Comparison of ENCODE assay signal across 8 mouse cellular contexts in the genomic region with DNA sequence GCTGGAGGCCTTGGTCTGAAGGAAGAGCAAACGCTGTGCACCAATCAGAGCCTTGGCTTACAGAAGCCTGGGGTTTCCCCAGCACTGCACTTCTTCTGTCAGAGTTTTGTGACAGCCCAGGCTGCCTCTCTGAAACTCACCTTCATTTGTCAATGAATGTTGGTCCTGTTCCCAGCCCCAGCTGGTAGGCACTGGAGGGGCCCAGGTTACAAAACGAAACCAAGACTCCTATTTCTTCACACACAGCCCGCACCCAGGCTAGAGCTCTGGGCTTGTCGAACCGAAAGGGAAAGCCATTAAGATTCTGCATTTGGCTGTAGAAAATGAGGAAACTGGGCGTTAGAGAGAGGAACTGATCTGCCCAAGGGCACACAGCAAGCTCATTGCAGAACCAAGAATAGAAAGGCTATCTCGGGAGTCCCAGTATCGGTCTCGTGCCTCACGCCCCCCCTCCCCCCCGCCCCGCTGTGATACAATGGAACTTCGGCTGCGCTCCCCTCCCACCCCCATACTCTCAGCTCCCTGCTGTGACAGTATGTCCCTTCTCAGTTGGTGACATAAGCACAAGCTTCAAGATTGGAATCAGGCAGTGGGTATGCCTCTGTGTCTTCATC.
DNase-seq lines count a peak whose midpoint lies in the region; ATAC-seq and TF ChIP-seq lines count a peak whose summit lies in the region.

No protein-coding gene starts in this region.

- WGBS in forebrain, postnatal 0 days = 6% methylated on average over 14 of the region's 14 CpGs

- ATAC-seq in erythroblast, adult 5-6 weeks (replicated peaks; ENCODE audit: low FRiP score, poor library complexity, severe bottlenecking) = no peak
- no peak for ATAC-seq in forebrain, postnatal 0 days
- ATAC-seq in hematopoietic stem cell, adult 5-6 weeks (replicated peaks in 1 of 2; ENCODE audit: insufficient read depth in 1 of 2, low FRiP score in 2 of 2, low TSS enrichment in 1 of 2, low read depth in 1 of 2, poor library complexity in 2 of 2, severe bottlenecking in 2 of 2) = peak; percentile 92

- no peaks in the 10 kb centered on the region; the same call in none of the 2 replicates for H3K4me1 ChIP-seq in erythroblast, embryonic 14.5 days (ENCODE audit: control insufficient read depth)
- H3K4me1 ChIP-seq in forebrain, postnatal 0 days (ENCODE audit: insufficient read depth) = no peaks in the 10 kb centered on the region

- no peak overlapping the region for H3K9ac ChIP-seq in forebrain, postnatal 0 days

- H3K9me3 ChIP-seq in erythroblast, embryonic 14.5 days (ENCODE audit: control insufficient read depth, low read length) = no peaks in the 10 kb centered on the region
- no peaks in the 10 kb centered on the region for H3K9me3 ChIP-seq in forebrain, postnatal 0 days (ENCODE audit: low read length)

- peak; percentile 53 for DNase-seq in brain, adult 2 months (ENCODE audit: low read depth, low spot score)
- DNase-seq in forebrain, postnatal 0 days = no peak
- peak; percentile 44 for DNase-seq in layer of hippocampus, adult 9-10 months (ENCODE audit: low spot score)
- peak; percentile 52 for DNase-seq in lung, postnatal 10 days
- peak; percentile 31 for DNase-seq in right cerebral cortex, postnatal 25 days

- H3K4me2 ChIP-seq in forebrain, postnatal 0 days (ENCODE audit: low read depth) = peak overlapping the region; percentile 41

- TF ChIP-seq CTCF in forebrain, postnatal 0 days (IDR thresholded peaks at IDR 0.05; ENCODE audit: low read depth) = no peak

- H3K27ac ChIP-seq in forebrain, postnatal 0 days (ENCODE audit: low read depth, low read length) = no peak overlapping the region

- H3K27me3 ChIP-seq in erythroblast, embryonic 14.5 days (ENCODE audit: control insufficient read depth) = peaks cover 3% of the 10 kb centered on the region
- no peaks in the 10 kb centered on the region; the same call in 1 of the 2 replicates for H3K27me3 ChIP-seq in forebrain, postnatal 0 days (ENCODE audit: insufficient read depth, low read length)

- H3K36me3 ChIP-seq in erythroblast, embryonic 14.5 days (ENCODE audit: control insufficient read depth) = no peaks in the 10 kb centered on the region
- no peaks in the 10 kb centered on the region for H3K36me3 ChIP-seq in forebrain, postnatal 0 days (ENCODE audit: insufficient read depth)

- peak overlapping the region; percentile 55 for H3K4me3 ChIP-seq in erythroblast, embryonic 14.5 days (replicated peaks)
- peak overlapping the region; percentile 10 for H3K4me3 ChIP-seq in forebrain, postnatal 0 days (ENCODE audit: low read depth, low read length)

Comparison
In these comparisons a context has a peak if more than half of its experiments do, and no peak if none do; other contexts are left out.
1. ATAC-seq: peak in hematopoietic stem cell, adult 5-6 weeks (2 of 2); none in erythroblast, adult 5-6 weeks (single experiment) and forebrain, postnatal 0 days (single experiment).